Mouse (Mus musculus): Measurements from ENCODE around the gene Dna2.
"Not testable (repeated sequence)": the region's sequence is repeated elsewhere in the genome, so short reads cannot be mapped to it uniquely, and the experiment has no call there.

Gene Dna2

GRCm38 (mm10) chr10:62946738-62947471 lies at the start of gene Dna2:
Gene Dna2, plus strand, starts transcription at chr10:62947026.
- peak; percentile 90 for DNase-seq (ENCODE audit: low read depth, low spot score)

- no peak for DNase-seq (ENCODE audit: low read depth, low spot score)
Measured at GRCm38 (mm10) chr10:62897437-62897836, 49.4 kb upstream of the Dna2 start.

- no peak for DNase-seq (ENCODE audit: low read depth, low spot score)
Measured at GRCm38 (mm10) chr10:62898061-62898460, 48.8 kb upstream of the Dna2 start.

- no peak for DNase-seq (ENCODE audit: low read depth, low spot score)
Measured at GRCm38 (mm10) chr10:62900144-62900543, 46.7 kb upstream of the Dna2 start.

GRCm38 (mm10) chr10:62901826-62902225 lies 45.0 kb upstream of the Dna2 start:
- no peak for DNase-seq (ENCODE audit: low read depth, low spot score)

- no peak for DNase-seq (ENCODE audit: low read depth, low spot score)
Measured at GRCm38 (mm10) chr10:62902829-62903228, 44.0 kb upstream of the Dna2 start.

GRCm38 (mm10) chr10:62906336-62906735 lies 40.5 kb upstream of the Dna2 start:
- no peak for DNase-seq (ENCODE audit: low read depth, low spot score)

- not testable (repeated sequence) for DNase-seq (ENCODE audit: low read depth, low spot score)
Measured at GRCm38 (mm10) chr10:62908896-62909295, 37.9 kb upstream of the Dna2 start, which contains the start of gene Tet1. Gene Tet1, minus strand, starts transcription at chr10:62908996.

- no peak for DNase-seq (ENCODE audit: low read depth, low spot score)
Measured at GRCm38 (mm10) chr10:62911120-62911519, 35.7 kb upstream of the Dna2 start.

- no peak for DNase-seq (ENCODE audit: low read depth, low spot score)
Measured at GRCm38 (mm10) chr10:62918985-62919384, 27.8 kb upstream of the Dna2 start.

GRCm38 (mm10) chr10:62919925-62920765 lies 26.7 kb upstream of the Dna2 start, which contains the start of gene Slc25a16:
Gene Slc25a16, plus strand, starts transcription at chr10:62920633.
- peak; percentile 95 for DNase-seq (ENCODE audit: low read depth, low spot score)

- DNase-seq (ENCODE audit: low read depth, low spot score): no peak
Measured at GRCm38 (mm10) chr10:62920766-62921156, 26.1 kb upstream of the Dna2 start.

- no peak for DNase-seq (ENCODE audit: low read depth, low spot score)
Measured at GRCm38 (mm10) chr10:62924096-62924635, 22.7 kb upstream of the Dna2 start.

- DNase-seq (ENCODE audit: low read depth, low spot score): peak; percentile 29
Measured at GRCm38 (mm10) chr10:62932381-62932780, 14.4 kb upstream of the Dna2 start.

- DNase-seq (ENCODE audit: low read depth, low spot score): peak; percentile 66
Measured at GRCm38 (mm10) chr10:62944975-62945580, 1.7 kb upstream of the Dna2 start.

GRCm38 (mm10) chr10:62948551-62948950 lies 1.7 kb downstream of the Dna2 start:
- DNase-seq (ENCODE audit: low read depth, low spot score): peak; percentile 32

GRCm38 (mm10) chr10:62963956-62964355 lies 17.1 kb downstream of the Dna2 start:
- no peak for DNase-seq (ENCODE audit: low read depth, low spot score)

GRCm38 (mm10) chr10:62965796-62966195 lies 19.0 kb downstream of the Dna2 start:
- peak; percentile 69 for DNase-seq (ENCODE audit: low read depth, low spot score)

- DNase-seq (ENCODE audit: low read depth, low spot score): peak; percentile 91
Measured at GRCm38 (mm10) chr10:62966291-62966690, 19.5 kb downstream of the Dna2 start.

- peak; percentile 78 for DNase-seq (ENCODE audit: low read depth, low spot score)
Measured at GRCm38 (mm10) chr10:62971821-62972220, 25.0 kb downstream of the Dna2 start.

- no peak for DNase-seq (ENCODE audit: low read depth, low spot score)
Measured at GRCm38 (mm10) chr10:62979667-62980038, 32.8 kb downstream of the Dna2 start.
